Mouse (Mus musculus): ENCODE results near the gene Bcl2l11. TPM values are rescaled to one million over a fixed set of nuclear protein-coding genes. Genes with fewer than 3 reads are reported as not detected.
A peak's percentile ranks its signal among the peaks of the same experiment; 100 is the strongest.

The Bcl2l11 gene
- polyA plus RNA-seq (2015; fragmentation: Nextera tagmentation; extraction: Ambion mirVana): 16.0 and 19.7 TPM in 2 replicates

GRCm38 (mm10) chr2:128125635-128126470 is at the start of gene Bcl2l11:
Gene Bcl2l11, plus strand, starts transcription at chr2:128126038.
- peak; percentile 87 for ATAC-seq (ENCODE audit: insufficient number of reproducible peaks, low FRiP score, low TSS enrichment, low read depth)
- Histone ChIP-seq H3K36me3 (peaks cover 5% of the 10 kb centered on the region; the same call in 1 of the 2 replicates), H3K27me3 (peaks cover 31% of the 10 kb centered on the region), H3K9ac (peak within 1 kb of the TSS; percentile 65), H3K4me3 (peak within 1 kb of the TSS; percentile 75), H3K4me1 (peaks cover 55% of the 10 kb centered on the region), H3K9me3 (no peaks in the 10 kb centered on the region), H3K4me2 (peak within 1 kb of the TSS; percentile 98), H3K27ac (peak within 1 kb of the TSS; percentile 92)
- under 1% methylated on average over 71 of the region's 76 CpGs for WGBS

- H3K4me3 ChIP-seq: no peak overlapping the region
- H3K27ac ChIP-seq: no peak overlapping the region
- H3K9ac ChIP-seq: no peak overlapping the region
- H3K36me3 ChIP-seq: no peaks in the 10 kb centered on the region
- H3K4me1 ChIP-seq: peaks cover 6% of the 10 kb centered on the region; the same call in 1 of the 2 replicates
- no peak for ATAC-seq (ENCODE audit: insufficient number of reproducible peaks, low FRiP score, low TSS enrichment, low read depth)
- H3K27me3 ChIP-seq: no peaks in the 10 kb centered on the region
- WGBS: 83% methylated on average over 4 of the region's 4 CpGs
- H3K9me3 ChIP-seq: no peaks in the 10 kb centered on the region
- no peak overlapping the region for H3K4me2 ChIP-seq
Observed at GRCm38 (mm10) chr2:128076936-128077335, 48.9 kb upstream of the Bcl2l11 start.

GRCm38 (mm10) chr2:128078859-128079258 is 47.0 kb upstream of the Bcl2l11 start:
- Histone ChIP-seq H3K4me2 (no peak overlapping the region), H3K9ac (no peak overlapping the region), H3K36me3 (no peaks in the 10 kb centered on the region), H3K4me1 (peaks cover 6% of the 10 kb centered on the region; the same call in 1 of the 2 replicates), H3K4me3 (no peak overlapping the region), H3K27me3 (no peaks in the 10 kb centered on the region), H3K9me3 (no peaks in the 10 kb centered on the region), H3K27ac (no peak overlapping the region)
- 36% methylated on average over 5 of the region's 5 CpGs for WGBS
- no peak for ATAC-seq (ENCODE audit: insufficient number of reproducible peaks, low FRiP score, low TSS enrichment, low read depth)

GRCm38 (mm10) chr2:128079316-128079715 is 46.5 kb upstream of the Bcl2l11 start:
- 38% methylated on average over 6 of the region's 6 CpGs for WGBS
- Histone ChIP-seq H3K4me1 (peaks cover 6% of the 10 kb centered on the region; the same call in 1 of the 2 replicates), H3K4me3 (no peak overlapping the region), H3K27ac (no peak overlapping the region), H3K4me2 (no peak overlapping the region), H3K9me3 (no peaks in the 10 kb centered on the region), H3K36me3 (no peaks in the 10 kb centered on the region), H3K27me3 (no peaks in the 10 kb centered on the region), H3K9ac (no peak overlapping the region)
- no peak for ATAC-seq (ENCODE audit: insufficient number of reproducible peaks, low FRiP score, low TSS enrichment, low read depth)

- no peak overlapping the region for H3K9ac ChIP-seq
- no peaks in the 10 kb centered on the region for H3K36me3 ChIP-seq
- H3K4me3 ChIP-seq: no peak overlapping the region
- no peaks in the 10 kb centered on the region for H3K27me3 ChIP-seq
- H3K27ac ChIP-seq: no peak overlapping the region
- peaks cover 4% of the 10 kb centered on the region; the same call in 1 of the 2 replicates for H3K4me1 ChIP-seq
- no peak for ATAC-seq (ENCODE audit: insufficient number of reproducible peaks, low FRiP score, low TSS enrichment, low read depth)
- H3K9me3 ChIP-seq: no peaks in the 10 kb centered on the region
- WGBS: 13% methylated on average over 3 of the region's 3 CpGs
- no peak overlapping the region for H3K4me2 ChIP-seq
Observed at GRCm38 (mm10) chr2:128083844-128084243, 42.0 kb upstream of the Bcl2l11 start.

- Histone ChIP-seq H3K4me3 (no peak overlapping the region), H3K27me3 (no peaks in the 10 kb centered on the region), H3K4me1 (no peaks in the 10 kb centered on the region), H3K27ac (no peak overlapping the region), H3K36me3 (no peaks in the 10 kb centered on the region), H3K4me2 (no peak overlapping the region), H3K9ac (no peak overlapping the region), H3K9me3 (no peaks in the 10 kb centered on the region)
- no peak for ATAC-seq (ENCODE audit: insufficient number of reproducible peaks, low FRiP score, low TSS enrichment, low read depth)
- 80% methylated on average over 5 of the region's 5 CpGs for WGBS
Observed at GRCm38 (mm10) chr2:128084607-128085006, 41.2 kb upstream of the Bcl2l11 start.

- no peak for ATAC-seq (ENCODE audit: insufficient number of reproducible peaks, low FRiP score, low TSS enrichment, low read depth)
- Histone ChIP-seq H3K27ac (no peak overlapping the region), H3K4me3 (no peak overlapping the region), H3K9me3 (no peaks in the 10 kb centered on the region), H3K4me2 (no peak overlapping the region), H3K9ac (no peak overlapping the region), H3K36me3 (no peaks in the 10 kb centered on the region), H3K27me3 (no peaks in the 10 kb centered on the region), H3K4me1 (no peaks in the 10 kb centered on the region)
- WGBS: 96% methylated on average over 1 of the region's 1 CpGs
Observed at GRCm38 (mm10) chr2:128085481-128085880, 40.4 kb upstream of the Bcl2l11 start.

- Histone ChIP-seq H3K4me1 (no peaks in the 10 kb centered on the region), H3K27ac (no peak overlapping the region), H3K36me3 (no peaks in the 10 kb centered on the region), H3K4me3 (no peak overlapping the region), H3K27me3 (no peaks in the 10 kb centered on the region), H3K4me2 (no peak overlapping the region), H3K9me3 (no peaks in the 10 kb centered on the region), H3K9ac (no peak overlapping the region)
- 33% methylated on average over 14 of the region's 14 CpGs for WGBS
- ATAC-seq (ENCODE audit: insufficient number of reproducible peaks, low FRiP score, low TSS enrichment, low read depth): no peak
Observed at GRCm38 (mm10) chr2:128086301-128086886, 39.4 kb upstream of the Bcl2l11 start.

GRCm38 (mm10) chr2:128086996-128087526 is 38.8 kb upstream of the Bcl2l11 start:
- H3K27me3 ChIP-seq: no peaks in the 10 kb centered on the region
- H3K9me3 ChIP-seq: no peaks in the 10 kb centered on the region
- H3K36me3 ChIP-seq: no peaks in the 10 kb centered on the region
- H3K4me2 ChIP-seq: no peak overlapping the region
- ATAC-seq (ENCODE audit: insufficient number of reproducible peaks, low FRiP score, low TSS enrichment, low read depth): no peak
- no peak overlapping the region for H3K27ac ChIP-seq
- WGBS: 69% methylated on average over 7 of the region's 7 CpGs
- H3K9ac ChIP-seq: no peak overlapping the region
- no peaks in the 10 kb centered on the region for H3K4me1 ChIP-seq
- no peak overlapping the region for H3K4me3 ChIP-seq

GRCm38 (mm10) chr2:128087798-128088545 is 37.9 kb upstream of the Bcl2l11 start:
- WGBS: 75% methylated on average over 8 of the region's 8 CpGs
- no peak for ATAC-seq (ENCODE audit: insufficient number of reproducible peaks, low FRiP score, low TSS enrichment, low read depth)

GRCm38 (mm10) chr2:128090283-128090885 is 35.5 kb upstream of the Bcl2l11 start:
- H3K27ac ChIP-seq: no peak overlapping the region
- H3K27me3 ChIP-seq: no peaks in the 10 kb centered on the region
- no peaks in the 10 kb centered on the region for H3K4me1 ChIP-seq
- H3K4me2 ChIP-seq: no peak overlapping the region
- ATAC-seq (ENCODE audit: insufficient number of reproducible peaks, low FRiP score, low TSS enrichment, low read depth): no peak
- 86% methylated on average over 6 of the region's 6 CpGs for WGBS
- H3K9ac ChIP-seq: no peak overlapping the region
- H3K4me3 ChIP-seq: no peak overlapping the region
- H3K9me3 ChIP-seq: no peaks in the 10 kb centered on the region
- H3K36me3 ChIP-seq: no peaks in the 10 kb centered on the region

More at GRCm38 (mm10) chr2:128087798-128088545, 37.9 kb upstream of the Bcl2l11 start:
- no peaks in the 10 kb centered on the region for H3K9me3 ChIP-seq
- no peak overlapping the region for H3K9ac ChIP-seq
- H3K27me3 ChIP-seq: no peaks in the 10 kb centered on the region
- no peaks in the 10 kb centered on the region for H3K36me3 ChIP-seq
- no peaks in the 10 kb centered on the region for H3K4me1 ChIP-seq
- no peak overlapping the region for H3K4me3 ChIP-seq
- H3K4me2 ChIP-seq: no peak overlapping the region
- no peak overlapping the region for H3K27ac ChIP-seq

All from limb, embryonic 15.5 days (tissue).